Mouse (Mus musculus): ENCODE measurements around the gene Jdp2.

GRCm38 (mm10) chr12:85686466-85687216, 87.8 kb downstream of the Jdp2 start, which contains the start of gene Batf:
- no peak for TF ChIP-seq POLR2A (IDR thresholded peaks at IDR 0.05; ENCODE audit: extremely low read depth, insufficient read depth, low read length)
- no peak for TF ChIP-seq CTCF (IDR thresholded peaks at IDR 0.05; ENCODE audit: extremely low read depth, insufficient read depth, low read length)

All from cortical plate, adult 2 months (tissue).